Mouse (Mus musculus): ENCODE measurements around the gene Tnnc2. TPM values are rescaled to one million over a fixed set of nuclear protein-coding genes. Genes with fewer than 3 reads are reported as not detected.

Tnnc2 gene
- polyA plus RNA-seq, 1 experiment from 2014 or later = 6.5 TPM

GRCm38 (mm10) chr2:164748191-164748590 is 31.6 kb downstream of the Tnnc2 start:
- DNase-seq = no peak

DNA sequence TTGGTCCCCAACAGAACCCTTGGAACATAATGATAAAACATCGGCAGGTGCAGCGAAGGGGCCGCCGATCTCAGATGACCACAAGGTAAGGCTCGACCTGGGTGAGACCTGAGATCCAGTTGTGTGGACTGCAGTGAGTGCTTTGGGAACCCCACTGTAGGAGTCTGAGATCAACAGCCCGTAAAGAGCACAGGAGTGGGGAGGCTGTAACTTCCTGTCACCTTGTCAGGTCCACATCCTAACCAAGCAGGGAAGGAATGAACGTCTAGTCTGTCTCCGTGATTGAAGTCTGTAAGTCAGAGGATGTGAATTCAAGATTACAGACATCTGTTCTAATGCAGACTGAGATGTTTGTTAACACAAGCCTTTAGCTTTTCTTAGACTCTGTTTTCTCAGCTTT is 33.1 kb downstream of the Tnnc2 start:
- Histone ChIP-seq H3K4me3 (ENCODE audit: low read depth, low read length) (peak overlapping the region; percentile 73), H3K9me3 (ENCODE audit: low read length) (no peaks in the 10 kb centered on the region), H3K4me2 (ENCODE audit: low read depth, low read length) (peak overlapping the region; percentile 89), H3K27me3 (ENCODE audit: insufficient read depth, low read length) (no peaks in the 10 kb centered on the region), H3K36me3 (replicated peaks; ENCODE audit: insufficient read depth, low read length) (peaks cover 42% of the 10 kb centered on the region), H3K4me1 (ENCODE audit: insufficient read depth) (peaks cover 24% of the 10 kb centered on the region), H3K27ac (ENCODE audit: low read depth) (peak overlapping the region; percentile 72), H3K9ac (replicated peaks) (peak overlapping the region; percentile 91)
- TF ChIP-seq EP300 (IDR thresholded peaks at IDR 0.05; ENCODE audit: low read depth) (no peak), CTCF (IDR thresholded peaks at IDR 0.05; ENCODE audit: low read depth) (no peak)
- DNase-seq (no peak), ATAC-seq (no peak)
- WGBS (ENCODE audit: insufficient replicate concordance) = 32% methylated on average over 8 of the region's 8 CpGs

More at GRCm38 (mm10) chr2:164748191-164748590, 31.6 kb downstream of the Tnnc2 start:
- peak; percentile 45 for ATAC-seq
- H3K4me2 ChIP-seq (ENCODE audit: low read depth, low read length) = peak overlapping the region; percentile 89; the same call in 1 of the 2 replicates
- no peaks in the 10 kb centered on the region for H3K9me3 ChIP-seq (ENCODE audit: low read length)
- WGBS (ENCODE audit: insufficient replicate concordance) = 72% methylated on average over 4 of the region's 4 CpGs
- peaks cover 23% of the 10 kb centered on the region for H3K4me1 ChIP-seq (ENCODE audit: insufficient read depth)
- no peaks in the 10 kb centered on the region for H3K27me3 ChIP-seq (ENCODE audit: insufficient read depth, low read length)
- TF ChIP-seq CTCF (IDR thresholded peaks at IDR 0.05; ENCODE audit: low read depth) = no peak
- TF ChIP-seq EP300 (IDR thresholded peaks at IDR 0.05; ENCODE audit: low read depth) = peak; percentile 77; the same call in 1 of the 2 replicates
- peaks cover 57% of the 10 kb centered on the region for H3K36me3 ChIP-seq (replicated peaks; ENCODE audit: insufficient read depth, low read length)
- no peak overlapping the region for H3K27ac ChIP-seq (ENCODE audit: low read depth)
- no peak overlapping the region for H3K4me3 ChIP-seq (ENCODE audit: low read depth, low read length)
- peak overlapping the region; percentile 91; the same call in 1 of the 2 replicates for H3K9ac ChIP-seq (replicated peaks)

DNA sequence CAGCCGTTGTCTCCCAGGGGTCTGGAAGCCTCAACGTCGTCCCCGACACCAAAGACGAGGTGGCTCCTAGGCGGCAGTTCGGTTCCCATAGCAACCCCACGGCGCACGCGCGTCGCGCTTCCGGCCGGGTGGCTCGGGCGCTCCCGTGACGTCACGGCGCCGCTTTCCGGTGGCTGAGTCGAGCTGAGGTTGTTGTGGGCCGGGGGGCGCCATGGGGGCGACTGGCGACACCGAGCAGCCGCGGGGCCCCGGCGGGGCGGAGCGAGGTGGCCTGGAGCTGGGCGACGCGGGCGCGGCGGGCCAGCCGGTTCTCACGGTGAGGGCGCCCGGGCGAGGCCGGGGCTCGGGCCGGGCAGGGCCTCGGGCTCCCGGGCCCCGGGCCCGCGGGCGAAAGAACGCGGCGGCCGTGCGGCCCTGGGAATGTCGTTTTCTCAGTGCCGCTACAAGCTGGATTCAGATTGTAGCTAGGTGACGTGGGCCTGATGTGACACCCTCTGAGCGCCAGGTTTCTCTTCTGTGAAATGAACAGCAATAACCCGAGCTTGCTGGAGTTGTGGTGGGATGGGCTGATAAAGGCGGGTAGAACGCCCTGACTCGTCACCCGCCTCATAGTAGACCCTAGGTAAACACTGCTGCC is 33.8 kb downstream of the Tnnc2 start, which contains the start of the genes Wfdc3 and Dnttip1:
Gene Wfdc3 (minus strand): TSS at position 89 of the 637 bp plus-strand sequence.
Gene Dnttip1 (plus strand): TSS at position 141 of the 637 bp plus-strand sequence.
- peak within 1 kb of the TSS; percentile 72 for H3K27ac ChIP-seq (ENCODE audit: low read depth)
- peak; percentile 98 for DNase-seq
- no peaks in the 10 kb centered on the region for H3K9me3 ChIP-seq (ENCODE audit: low read length)
- WGBS (ENCODE audit: insufficient replicate concordance) = under 1% methylated on average over 68 of the region's 70 CpGs
- peaks cover 24% of the 10 kb centered on the region for H3K4me1 ChIP-seq (ENCODE audit: insufficient read depth)
- H3K9ac ChIP-seq (replicated peaks) = peak within 1 kb of the TSS; percentile 91
- H3K4me2 ChIP-seq (ENCODE audit: low read depth, low read length) = peak within 1 kb of the TSS; percentile 89
- TF ChIP-seq EP300 (IDR thresholded peaks at IDR 0.05; ENCODE audit: low read depth) (no peak), CTCF (IDR thresholded peaks at IDR 0.05; ENCODE audit: low read depth) (no peak)
- ATAC-seq = peak; percentile 84
- H3K4me3 ChIP-seq (ENCODE audit: low read depth, low read length) = peak within 1 kb of the TSS; percentile 73
- H3K36me3 ChIP-seq (replicated peaks; ENCODE audit: insufficient read depth, low read length) = peaks cover 36% of the 10 kb centered on the region
- H3K27me3 ChIP-seq (ENCODE audit: insufficient read depth, low read length) = no peaks in the 10 kb centered on the region

- peaks cover 24% of the 10 kb centered on the region for H3K4me1 ChIP-seq (ENCODE audit: insufficient read depth)
- H3K27ac ChIP-seq (ENCODE audit: low read depth) = no peak overlapping the region
- no peak for ATAC-seq
- H3K4me3 ChIP-seq (ENCODE audit: low read depth, low read length) = peak overlapping the region; percentile 73
- H3K27me3 ChIP-seq (ENCODE audit: insufficient read depth, low read length) = no peaks in the 10 kb centered on the region
- TF ChIP-seq EP300 (IDR thresholded peaks at IDR 0.05; ENCODE audit: low read depth) = no peak
- TF ChIP-seq CTCF (IDR thresholded peaks at IDR 0.05; ENCODE audit: low read depth) = no peak
- peaks cover 27% of the 10 kb centered on the region for H3K36me3 ChIP-seq (replicated peaks; ENCODE audit: insufficient read depth, low read length)
- H3K9ac ChIP-seq (replicated peaks) = 0 out of 2 replicates have a peak overlapping the region, but pooled peaks have one; percentile 91
- DNase-seq = no peak
- H3K4me2 ChIP-seq (ENCODE audit: low read depth, low read length) = peak overlapping the region; percentile 89
- H3K9me3 ChIP-seq (ENCODE audit: low read length) = no peaks in the 10 kb centered on the region
- 55% methylated on average over 13 of the region's 13 CpGs for WGBS (ENCODE audit: insufficient replicate concordance)
Observed at GRCm38 (mm10) chr2:164744987-164745386, 34.8 kb downstream of the Tnnc2 start.

DNA sequence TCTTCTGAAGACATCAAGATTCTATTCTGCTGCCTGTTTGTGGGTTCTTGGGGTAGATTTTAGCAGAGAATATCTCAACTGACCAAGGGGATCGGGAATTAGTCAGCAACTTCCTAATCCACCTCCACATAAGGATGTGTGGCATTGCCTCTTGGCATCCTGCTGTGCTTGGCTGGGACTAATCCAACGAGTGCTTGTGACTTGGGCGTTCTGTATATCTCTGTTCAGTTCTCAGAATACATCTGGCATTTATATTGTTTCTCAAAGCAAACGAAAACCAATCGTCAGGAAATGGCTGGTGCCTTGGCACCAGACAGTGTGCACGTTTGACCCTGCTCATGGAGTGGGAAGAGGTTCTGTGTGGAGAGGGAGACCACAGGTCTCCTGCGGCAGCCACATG is 39.9 kb downstream of the Tnnc2 start:
- ATAC-seq (no peak), DNase-seq (no peak)
- no peak overlapping the region for H3K27ac ChIP-seq (ENCODE audit: low read depth)
- peaks cover 11% of the 10 kb centered on the region; the same call in 1 of the 2 replicates for H3K4me1 ChIP-seq (ENCODE audit: insufficient read depth)
- H3K4me2 ChIP-seq (ENCODE audit: low read depth, low read length) = no peak overlapping the region
- H3K4me3 ChIP-seq (ENCODE audit: low read depth, low read length) = no peak overlapping the region
- 58% methylated on average over 7 of the region's 7 CpGs for WGBS (ENCODE audit: insufficient replicate concordance)
- H3K9me3 ChIP-seq (ENCODE audit: low read length) = no peaks in the 10 kb centered on the region
- no peaks in the 10 kb centered on the region for H3K36me3 ChIP-seq (replicated peaks; ENCODE audit: insufficient read depth, low read length)
- H3K27me3 ChIP-seq (ENCODE audit: insufficient read depth, low read length) = no peaks in the 10 kb centered on the region
- TF ChIP-seq CTCF (IDR thresholded peaks at IDR 0.05; ENCODE audit: low read depth) (no peak), EP300 (IDR thresholded peaks at IDR 0.05; ENCODE audit: low read depth) (no peak)
- no peak overlapping the region for H3K9ac ChIP-seq (replicated peaks)

DNA sequence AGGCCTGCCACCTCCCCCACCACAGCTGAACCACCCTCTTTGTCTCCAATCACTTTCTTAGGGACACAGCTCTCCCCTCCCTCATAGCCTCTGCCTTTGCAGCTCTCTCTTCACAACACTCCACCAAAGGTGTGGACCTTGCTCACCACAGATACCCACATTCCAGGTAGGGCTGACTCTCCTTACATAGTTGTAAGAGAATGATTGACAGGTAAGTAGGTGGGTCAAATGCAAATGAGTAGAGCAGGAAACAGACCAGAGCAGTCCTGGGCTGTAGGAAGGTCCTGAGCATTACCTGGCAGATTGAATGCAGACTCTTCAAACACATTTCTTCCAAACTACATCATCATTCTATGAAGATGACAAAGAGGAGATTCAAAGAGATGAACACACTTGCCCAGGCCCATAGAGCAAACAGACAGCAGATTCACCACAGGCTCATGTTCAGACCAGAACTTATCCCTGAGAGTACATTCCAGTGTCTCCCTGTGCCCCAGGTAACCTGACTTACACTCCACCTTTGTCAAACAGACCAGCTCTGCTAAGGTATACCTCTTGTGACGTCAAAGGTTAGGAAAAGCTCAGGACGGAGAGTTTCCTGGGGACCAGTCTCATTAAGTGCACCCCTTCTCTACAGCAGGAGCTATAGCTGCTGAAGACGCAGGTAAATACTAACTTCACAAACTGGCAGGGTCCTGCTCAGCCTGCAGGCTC is 42.2 kb downstream of the Tnnc2 start:
- Histone ChIP-seq H3K36me3 (replicated peaks; ENCODE audit: insufficient read depth, low read length) (no peaks in the 10 kb centered on the region), H3K4me2 (ENCODE audit: low read depth, low read length) (no peak overlapping the region), H3K4me1 (ENCODE audit: insufficient read depth) (no peaks in the 10 kb centered on the region), H3K9me3 (ENCODE audit: low read length) (no peaks in the 10 kb centered on the region), H3K27ac (ENCODE audit: low read depth) (no peak overlapping the region), H3K27me3 (ENCODE audit: insufficient read depth, low read length) (no peaks in the 10 kb centered on the region), H3K9ac (replicated peaks) (no peak overlapping the region), H3K4me3 (ENCODE audit: low read depth, low read length) (no peak overlapping the region)
- DNase-seq (no peak), ATAC-seq (peak; percentile 69)
- TF ChIP-seq CTCF (IDR thresholded peaks at IDR 0.05; ENCODE audit: low read depth) (no peak), EP300 (IDR thresholded peaks at IDR 0.05; ENCODE audit: low read depth) (no peak)
- 52% methylated on average over 3 of the region's 3 CpGs for WGBS (ENCODE audit: insufficient replicate concordance)
